Comparison of ENCODE assay signal across 17 mouse cellular contexts in the genomic region with DNA sequence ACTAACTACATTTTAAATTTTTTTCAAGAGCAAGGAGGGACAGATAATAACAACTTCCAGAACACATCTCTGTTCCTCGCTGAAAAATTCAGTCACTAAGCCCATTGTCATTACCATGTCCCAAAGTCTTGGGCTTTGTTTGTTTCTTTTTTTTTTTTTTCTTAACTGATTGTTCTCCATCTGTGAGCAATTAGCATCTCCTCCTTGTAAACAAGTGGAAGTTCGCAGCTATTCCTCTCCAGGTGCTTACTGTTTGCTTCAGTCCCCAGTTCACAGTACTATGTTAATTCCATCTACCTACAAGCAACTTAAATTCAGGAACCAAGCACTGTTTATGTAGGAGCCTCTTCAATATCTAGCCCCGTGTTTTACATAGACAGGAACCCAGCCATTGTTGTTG.
DNase-seq lines count a peak whose midpoint lies in the region; TF ChIP-seq lines count a peak whose summit lies in the region.
"Had no signal": no experiment of that assay in that cellular context is flagged by ENCODE, and none has a peak within 500 bp of the region (broad histone marks: within the 10 kb centered on the region; RNA-seq: fewer than 3 reads in every experiment).

No protein-coding gene starts in this region.

- H3K4me3 ChIP-seq in ES-E14 (ENCODE audit: insufficient read depth in 1 of 2, low read depth in 1 of 2, low read length in 2 of 2, poor library complexity in 1 of 2, severe bottlenecking in 1 of 2) = no peak overlapping the region

- DNase-seq in ES-E14 (ENCODE audit: low read depth, low spot score) = no peak
- DNase-seq in R1 (ENCODE audit: low read depth, low spot score) = peak; percentile 58
- no peak for DNase-seq in layer of hippocampus, adult 18-20 months (ENCODE audit: low spot score in 2 of 2)
- no peak for DNase-seq in urinary bladder, postnatal 14 days (ENCODE audit: low spot score)
- DNase-seq: adrenal gland, adult 2 months; adrenal gland, adult 8-10 months; adrenal gland, postnatal 10 days; adrenal gland, postnatal 14 days; adrenal gland, postnatal 25 days; adrenal gland, postnatal 36 days; B cell, adult 2 months; cerebellum, adult 11 months; cerebellum, adult 11-12 months; cerebellum, adult 18-20 months; cerebellum, adult 2 months; cerebellum, adult 8-10 months had no signal

- in situ Hi-C loops in ES-E14 (cut with MboI; ENCODE audit: low sequenced_read_pairs in 2 of 2, unreplicated experiment in 2 of 2) = no loop called here

- H3K9ac ChIP-seq in ES-E14 (ENCODE audit: insufficient read depth, low read depth, low read length, poor library complexity, severe bottlenecking) = no peak overlapping the region

- peaks cover 0 to 2% of the 10 kb centered on the region in 2 experiments; a peak in 1 of 4 replicates for H3K4me1 ChIP-seq in ES-E14 (ENCODE audit: control insufficient read depth in 2 of 2, insufficient read depth in 2 of 2, low read length in 2 of 2, poor library complexity in 1 of 2)

- H3K9me3 ChIP-seq in ES-E14 (ENCODE audit: control insufficient read depth, insufficient read depth, low read depth, low read length) = no peaks in the 10 kb centered on the region
- H3K9me3 ChIP-seq: G1E had no signal

- no peak overlapping the region for H3K27ac ChIP-seq in ES-E14 (ENCODE audit: insufficient read depth, low read depth, low read length, poor library complexity, severe bottlenecking)

- H3K36me3 ChIP-seq in ES-E14 (ENCODE audit: control insufficient read depth, insufficient read depth, low read length, poor library complexity, severe bottlenecking) = no peaks in the 10 kb centered on the region
- H3K36me3 ChIP-seq: G1E had no signal

TF ChIP-seq in ES-E14, 5 proteins besides CTCF, POLR2A, EP300 and RAD21:
- TF ChIP-seq ZC3H11A (IDR thresholded peaks at IDR 0.05; ENCODE audit: borderline replicate concordance, low read depth, low read length) (no peak), HCFC1 (IDR thresholded peaks at IDR 0.05; ENCODE audit: borderline replicate concordance, insufficient read depth, low read length) (no peak), MAFK (IDR thresholded peaks at IDR 0.05; ENCODE audit: insufficient read depth, low read depth, low read length) (no peak), ZNF384 (IDR thresholded peaks at IDR 0.05; ENCODE audit: low read depth, low read length) (peak; percentile 60; the same call in 1 of the 2 replicates)
